Mouse (Mus musculus) thymus, adult 2 months (tissue): Measurements from ENCODE around the gene Fam83d.

Experiments used
- CTCF ChIP-seq: fragments of 200-500 bp; IDR thresholded peaks from 2 replicates; pipeline ENCODE4 v1.5.1; 2012; ENCODE audit warnings: mild to moderate bottlenecking, control low read depth, low read length, moderate library complexity, borderline replicate concordance; ENCODE audit not compliant: control insufficient read depth, poor library complexity, insufficient read depth; ENCODE audit errors: extremely low read depth
- POLR2A ChIP-seq: fragments of 200-500 bp; IDR thresholded peaks from 2 replicates; pipeline ENCODE4 v1.6.1; 2012; ENCODE audit warnings: mild to moderate bottlenecking, low read length, control low read depth, moderate library complexity; ENCODE audit not compliant: control insufficient read depth, poor library complexity, insufficient read depth; ENCODE audit errors: extremely low read depth

DNA sequence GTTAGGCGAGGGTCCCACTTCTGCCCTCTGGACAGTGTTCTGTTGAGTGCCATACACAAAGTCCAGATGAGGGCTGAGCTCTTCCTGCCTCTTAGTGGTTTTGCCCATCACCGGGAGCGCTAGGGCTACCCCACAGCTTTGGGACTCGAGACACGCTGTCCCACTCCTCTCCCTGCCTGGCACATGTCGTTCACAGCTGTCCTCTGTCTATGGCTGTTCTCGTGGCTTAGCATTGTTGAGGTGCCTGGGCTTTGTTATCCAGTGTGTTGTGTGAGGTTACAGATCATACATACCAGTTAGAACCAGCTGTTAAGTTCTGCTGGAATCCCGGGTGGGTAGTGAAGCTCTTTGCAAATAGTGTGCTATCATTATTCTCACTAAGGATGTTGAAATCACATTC is 49.8 kb downstream of the Fam83d start:
- TF ChIP-seq CTCF = no peak
- no peak for TF ChIP-seq POLR2A
